Mouse (Mus musculus) cerebellum, postnatal 10 days (tissue): ENCODE measurements around the gene Olfr91.
A peak's percentile ranks its signal among the peaks of the same experiment; 100 is the strongest.

ENCODE experiments used
- DNase-seq, 2 experiments: peaks; one replicate each; pipeline ENCODE4 v3.0.0; 2021; ENCODE audit warnings: mixed read lengths in 2 of 2

Olfr91 gene

GRCm38 (mm10) chr17:37061435-37061834 lies 36.6 kb downstream of the Olfr91 start:
- no peak for DNase-seq

- DNase-seq = no peak
Measured at GRCm38 (mm10) chr17:37056957-37057356, 41.1 kb downstream of the Olfr91 start.

GRCm38 (mm10) chr17:37051745-37052144 lies 46.3 kb downstream of the Olfr91 start:
- DNase-seq = no peak

- peak in 1 of 2 experiments; percentile 68 for DNase-seq
Measured at GRCm38 (mm10) chr17:37050876-37051275, 47.2 kb downstream of the Olfr91 start.

- DNase-seq = peak; percentile 96 to 98
Measured at GRCm38 (mm10) chr17:37050399-37050798, 47.7 kb downstream of the Olfr91 start.

GRCm38 (mm10) chr17:37049570-37050310 lies 48.3 kb downstream of the Olfr91 start:
- peak; percentile 92 to 93 for DNase-seq

- DNase-seq = peak; percentile 32 to 38
Measured at GRCm38 (mm10) chr17:37048383-37048782, 49.7 kb downstream of the Olfr91 start.

- DNase-seq = no peak
Measured at GRCm38 (mm10) chr17:37047981-37048380, 50.1 kb downstream of the Olfr91 start.

- DNase-seq = peak; percentile 36 to 40
Measured at GRCm38 (mm10) chr17:37047332-37047976, 50.6 kb downstream of the Olfr91 start.

GRCm38 (mm10) chr17:37046312-37047112 lies 51.6 kb downstream of the Olfr91 start:
- DNase-seq = peak; percentile 83 to 85

GRCm38 (mm10) chr17:37045611-37046311 lies 52.3 kb downstream of the Olfr91 start, which contains the start of gene Gabbr1:
Gabbr1 (plus strand) TSS chr17:37045966.
- peak; percentile 94 to 96 for DNase-seq

GRCm38 (mm10) chr17:37044651-37045244 lies 53.3 kb downstream of the Olfr91 start:
- DNase-seq = no peak
